Mouse (Mus musculus) forebrain, embryonic 10.5 days (tissue): ENCODE data around the gene Me1. TPM values are rescaled to one million over a fixed set of nuclear protein-coding genes. Genes with fewer than 3 reads are reported as not detected.

ENCODE experiments used
- DNase-seq: peaks from one replicate; pipeline ENCODE4 v3.0.0-alpha.2; 2017; ENCODE audit warnings: low spot score; ENCODE audit errors: extremely low spot score
- H3K27ac ChIP-seq: fragments of 300-500 bp; sonication (generic); 2 replicates; pipeline ENCODE4 v1.5.1; 2016; ENCODE audit warnings: mild to moderate bottlenecking
- H3K27me3 ChIP-seq: fragments of 300-500 bp; sonication (generic); 2 replicates; pipeline ENCODE4 v1.6.1; 2016; ENCODE audit warnings: mild to moderate bottlenecking; ENCODE audit not compliant: poor library complexity, severe bottlenecking
- H3K36me3 ChIP-seq: fragments of 300-500 bp; sonication (generic); replicated peaks from 2 replicates; pipeline ENCODE4 v1.6.1; 2016; ENCODE audit warnings: mild to moderate bottlenecking, moderate library complexity
- H3K4me1 ChIP-seq: fragments of 300-500 bp; sonication (generic); 2 replicates; pipeline ENCODE4 v1.6.1; 2016
- H3K4me3 ChIP-seq: fragments of 300-500 bp; sonication (generic); 2 replicates; pipeline ENCODE4 v1.5.1; 2016; ENCODE audit warnings: mild to moderate bottlenecking, moderate library complexity
- H3K9me3 ChIP-seq: fragments of 300-500 bp; sonication (generic); 2 replicates; pipeline ENCODE4 v1.6.1; 2016; ENCODE audit warnings: mild to moderate bottlenecking, moderate library complexity
- WGBS: fragments of 180-500 bp; shearing (Covaris S2); methylation state at CpG from one replicate; pipeline ENCODE4 v1.1.7; 2016; 5-methylcytosine and 5-hydroxymethylcytosine counted together
- polyA plus RNA-seq: library from polyadenylated mRNA; unstranded; fragments of >200 nt; fragmentation: Nextera tagmentation; extraction: Ambion mirVana; gene quantifications from 2 replicates; pipeline ENCODE4 v1.2.1, GENCODE M21; 2016

The Me1 gene
- polyA plus RNA-seq, 1 experiment from 2014 or later = 8.1 TPM

DNA sequence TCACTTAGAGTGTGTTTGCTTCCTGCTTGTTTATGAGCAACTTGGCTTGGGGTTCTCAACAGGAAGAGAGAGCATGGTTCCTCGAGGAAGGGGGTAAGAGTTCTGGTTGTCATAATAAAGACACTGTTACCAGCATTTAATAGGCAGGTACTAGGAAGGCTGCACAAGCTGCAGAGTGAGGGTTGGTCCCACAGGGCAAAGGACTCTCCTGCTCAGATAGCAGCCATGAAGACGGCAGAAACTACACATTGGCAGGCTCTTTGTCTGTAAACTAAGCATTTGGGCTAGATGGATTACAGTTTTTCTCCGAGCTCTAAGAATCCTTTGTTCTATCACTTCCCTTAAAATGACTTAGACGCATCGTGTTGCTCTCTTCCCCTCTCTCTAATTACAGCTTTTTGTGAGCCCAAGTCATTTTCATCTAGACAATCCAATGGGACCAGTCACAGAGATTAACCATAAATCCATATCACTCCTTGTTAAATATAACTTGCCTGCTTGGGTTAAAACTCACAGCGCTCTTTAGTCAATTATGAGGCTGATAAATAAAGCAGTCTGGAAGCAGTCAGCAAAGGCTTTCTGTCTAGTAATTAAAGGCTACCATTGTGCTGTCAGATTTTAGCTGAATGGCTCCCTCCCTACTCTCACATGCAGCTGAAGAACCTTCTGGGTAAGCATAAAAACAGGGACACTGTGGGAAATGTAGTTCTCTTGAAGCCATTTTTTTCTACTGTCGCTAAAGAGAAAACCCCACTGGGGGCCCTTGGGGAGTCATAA, 30.0 kb upstream of the Me1 start:
- Histone ChIP-seq H3K36me3 (no peaks in the 10 kb centered on the region), H3K9me3 (no peaks in the 10 kb centered on the region), H3K27ac (peak overlapping the region; percentile 56; the same call in 1 of the 2 replicates), H3K4me3 (no peak overlapping the region), H3K27me3 (no peaks in the 10 kb centered on the region), H3K4me1 (peaks cover 14% of the 10 kb centered on the region)
- 51% methylated on average over 7 of the region's 7 CpGs for WGBS
- no peak for DNase-seq

- no peak for DNase-seq
- H3K27me3 ChIP-seq = no peaks in the 10 kb centered on the region
Measured at GRCm38 (mm10) chr9:86725066-86725465, 29.3 kb upstream of the Me1 start.

DNA sequence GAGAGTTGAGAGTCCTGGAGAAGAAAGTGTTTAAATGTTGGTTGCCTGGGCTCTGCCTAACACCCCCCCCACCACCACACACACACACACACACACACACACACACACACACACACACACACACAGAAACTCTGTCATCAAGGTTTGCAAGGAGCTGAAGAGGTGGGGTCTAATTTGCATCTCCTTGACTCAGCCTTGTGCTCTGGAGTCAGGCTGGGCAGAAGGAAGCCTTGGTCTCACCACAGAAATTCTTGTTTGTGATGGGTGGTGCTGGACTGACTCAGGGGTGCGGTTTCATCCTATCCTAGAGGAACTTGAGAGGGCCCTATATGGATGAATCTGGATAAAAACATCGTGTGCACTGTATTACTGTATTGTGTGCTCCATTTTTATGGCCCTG, 25.0 kb upstream of the Me1 start:
- Histone ChIP-seq H3K36me3 (no peaks in the 10 kb centered on the region), H3K27ac (no peak overlapping the region), H3K9me3 (no peaks in the 10 kb centered on the region), H3K4me3 (no peak overlapping the region), H3K4me1 (peaks cover 9% of the 10 kb centered on the region), H3K27me3 (no peaks in the 10 kb centered on the region)
- WGBS = 84% methylated on average over 2 of the region's 2 CpGs
- DNase-seq = no peak

More at GRCm38 (mm10) chr9:86725066-86725465, 29.3 kb upstream of the Me1 start:
- Histone ChIP-seq H3K36me3 (no peaks in the 10 kb centered on the region), H3K27ac (no peak overlapping the region), H3K9me3 (no peaks in the 10 kb centered on the region), H3K4me3 (no peak overlapping the region), H3K4me1 (peaks cover 14% of the 10 kb centered on the region)
- WGBS = 93% methylated on average over 4 of the region's 4 CpGs

- Histone ChIP-seq H3K27me3 (no peaks in the 10 kb centered on the region), H3K4me3 (no peak overlapping the region), H3K4me1 (peaks cover 3% of the 10 kb centered on the region), H3K27ac (no peak overlapping the region), H3K36me3 (no peaks in the 10 kb centered on the region), H3K9me3 (no peaks in the 10 kb centered on the region)
- WGBS = 92% methylated on average over 5 of the region's 5 CpGs
- no peak for DNase-seq
Measured at GRCm38 (mm10) chr9:86720227-86720626, 24.5 kb upstream of the Me1 start.

DNA sequence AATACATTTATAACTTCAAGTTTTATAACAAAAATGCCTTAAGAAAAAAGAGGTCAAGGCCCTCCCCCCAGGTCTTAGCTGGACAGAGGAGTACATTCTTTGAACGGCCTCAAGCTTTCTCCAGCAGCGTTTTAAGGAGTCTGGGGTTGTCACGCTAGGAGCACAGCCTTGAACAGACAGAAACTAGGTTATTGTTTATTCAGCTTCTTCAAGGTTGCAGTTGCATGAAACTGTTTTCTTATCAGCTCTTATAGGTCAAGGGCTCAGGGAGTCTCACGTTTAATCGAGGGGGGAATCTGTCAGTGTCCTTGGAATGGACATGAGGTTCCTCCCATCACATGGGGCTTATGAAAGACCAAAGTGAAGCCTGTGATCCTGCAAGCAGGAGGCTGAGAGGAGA, 21.4 kb upstream of the Me1 start:
- Histone ChIP-seq H3K27ac (no peak overlapping the region), H3K27me3 (no peaks in the 10 kb centered on the region), H3K4me1 (peaks cover 2% of the 10 kb centered on the region; the same call in 1 of the 2 replicates), H3K9me3 (no peaks in the 10 kb centered on the region), H3K36me3 (no peaks in the 10 kb centered on the region), H3K4me3 (no peak overlapping the region)
- 81% methylated on average over 5 of the region's 5 CpGs for WGBS
- DNase-seq = no peak

DNA sequence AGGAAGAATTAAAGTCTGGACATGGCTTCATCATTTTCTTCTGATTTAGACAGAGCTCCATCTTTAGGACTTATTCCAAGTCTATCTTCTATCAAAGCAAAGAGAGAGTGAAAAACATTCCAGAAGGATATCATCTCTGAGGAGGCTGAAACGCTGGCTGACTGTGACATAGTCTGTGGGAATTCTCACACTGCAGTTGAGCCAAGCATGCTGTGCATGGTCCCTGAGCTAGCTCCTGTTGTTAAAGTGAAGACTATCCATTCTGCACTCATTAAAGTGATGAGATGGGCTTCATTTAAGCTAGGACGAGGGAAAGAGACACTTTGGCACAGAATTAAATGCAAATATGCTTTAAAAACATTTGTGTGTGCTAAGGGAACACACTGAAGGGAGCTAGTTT, 20.8 kb upstream of the Me1 start:
- H3K27me3 ChIP-seq = no peaks in the 10 kb centered on the region
- DNase-seq = no peak
- WGBS = 68% methylated on average over 2 of the region's 2 CpGs
- no peaks in the 10 kb centered on the region for H3K9me3 ChIP-seq
- H3K27ac ChIP-seq = no peak overlapping the region
- H3K36me3 ChIP-seq = no peaks in the 10 kb centered on the region
- H3K4me3 ChIP-seq = no peak overlapping the region
- peaks cover 2% of the 10 kb centered on the region; the same call in 1 of the 2 replicates for H3K4me1 ChIP-seq

GRCm38 (mm10) chr9:86714089-86714488, 18.3 kb upstream of the Me1 start:
- Histone ChIP-seq H3K36me3 (no peaks in the 10 kb centered on the region), H3K27ac (no peak overlapping the region), H3K4me1 (peaks cover 2% of the 10 kb centered on the region; the same call in 1 of the 2 replicates), H3K4me3 (no peak overlapping the region), H3K27me3 (no peaks in the 10 kb centered on the region), H3K9me3 (no peaks in the 10 kb centered on the region)
- 95% methylated on average over 3 of the region's 3 CpGs for WGBS
- DNase-seq = no peak

GRCm38 (mm10) chr9:86712648-86713047, 16.9 kb upstream of the Me1 start:
- Histone ChIP-seq H3K4me1 (no peaks in the 10 kb centered on the region), H3K36me3 (no peaks in the 10 kb centered on the region), H3K4me3 (no peak overlapping the region), H3K27ac (no peak overlapping the region), H3K9me3 (no peaks in the 10 kb centered on the region), H3K27me3 (no peaks in the 10 kb centered on the region)
- DNase-seq = no peak
- WGBS = 86% methylated on average over 2 of the region's 2 CpGs

DNA sequence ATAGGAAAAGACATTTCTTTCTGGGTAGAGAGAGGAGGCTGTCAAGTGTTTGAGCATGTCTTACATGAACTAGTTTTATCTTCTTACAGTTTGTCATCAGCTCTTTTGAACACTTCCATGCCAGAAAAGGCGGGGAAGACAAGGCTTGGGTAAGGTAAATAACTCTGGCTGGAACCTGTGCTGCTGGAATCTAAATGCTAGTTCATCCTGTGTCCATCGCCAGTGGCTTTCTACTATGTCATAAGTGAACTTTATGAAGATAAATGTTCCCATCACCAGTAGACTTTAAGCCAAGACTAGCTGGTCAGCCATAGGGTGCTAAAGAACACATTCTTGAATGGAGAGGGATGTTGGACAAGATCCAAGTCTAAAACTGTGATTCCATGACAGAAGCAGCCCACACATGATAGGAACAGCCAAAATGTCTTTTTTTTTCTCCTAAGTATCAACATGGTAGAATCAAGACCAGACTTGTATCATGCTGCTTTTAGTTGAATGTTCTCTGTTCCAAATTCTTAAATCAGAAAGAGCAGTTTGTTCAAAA, 14.4 kb upstream of the Me1 start:
- no peak for DNase-seq
- no peak overlapping the region for H3K4me3 ChIP-seq
- no peaks in the 10 kb centered on the region for H3K27me3 ChIP-seq
- H3K27ac ChIP-seq = no peak overlapping the region
- no peaks in the 10 kb centered on the region for H3K9me3 ChIP-seq
- WGBS = 90% methylated on average over 2 of the region's 2 CpGs
- H3K4me1 ChIP-seq = no peaks in the 10 kb centered on the region
- H3K36me3 ChIP-seq = no peaks in the 10 kb centered on the region

GRCm38 (mm10) chr9:86708921-86709320, 13.2 kb upstream of the Me1 start:
- Histone ChIP-seq H3K4me3 (no peak overlapping the region), H3K9me3 (no peaks in the 10 kb centered on the region), H3K4me1 (no peaks in the 10 kb centered on the region), H3K36me3 (no peaks in the 10 kb centered on the region), H3K27me3 (no peaks in the 10 kb centered on the region), H3K27ac (no peak overlapping the region)
- DNase-seq = no peak
- 82% methylated on average over 6 of the region's 6 CpGs for WGBS

DNA sequence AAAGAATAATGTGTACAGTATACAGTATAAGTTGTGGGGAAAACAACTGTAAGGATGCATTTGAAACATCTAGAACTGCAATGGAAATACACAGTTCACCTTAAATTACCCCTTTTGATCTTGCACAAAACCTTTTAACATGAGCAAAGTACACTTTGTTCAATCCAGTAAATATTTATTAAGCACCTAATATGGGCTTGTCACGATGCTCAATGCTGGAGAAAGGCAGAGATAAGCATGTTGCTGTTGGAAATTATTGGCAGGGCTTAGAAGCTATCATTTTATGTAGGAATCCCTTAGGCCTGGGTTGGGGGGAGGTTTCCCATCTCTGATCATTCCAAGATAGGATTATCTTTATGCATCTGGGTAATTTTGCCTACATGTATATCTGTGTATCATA, 11.7 kb upstream of the Me1 start:
- Histone ChIP-seq H3K27ac (no peak overlapping the region), H3K27me3 (no peaks in the 10 kb centered on the region), H3K4me1 (no peaks in the 10 kb centered on the region), H3K4me3 (no peak overlapping the region), H3K9me3 (no peaks in the 10 kb centered on the region), H3K36me3 (no peaks in the 10 kb centered on the region)
- DNase-seq = no peak
- WGBS = 77% methylated on average over 1 of the region's 1 CpGs

DNA sequence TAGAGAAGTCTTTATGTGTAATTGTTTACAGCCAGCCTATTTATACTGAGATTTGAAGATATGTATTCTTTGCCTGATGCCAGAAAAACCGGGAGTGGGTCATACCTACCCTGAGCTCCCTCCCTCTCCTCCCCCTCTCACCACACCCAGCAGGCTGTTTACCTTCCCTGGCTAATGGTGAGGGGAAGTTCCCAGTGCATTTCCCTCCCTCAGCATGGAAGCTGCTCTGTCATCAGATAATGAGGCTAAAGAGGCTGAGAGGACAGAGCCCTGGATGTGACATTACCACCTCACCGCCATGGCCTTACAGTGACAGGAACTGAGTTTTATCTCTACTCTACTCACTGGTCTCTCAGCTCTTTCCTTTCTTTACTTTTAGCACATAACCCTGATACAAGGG, 6.1 kb upstream of the Me1 start:
- WGBS = 25% methylated on average over 2 of the region's 2 CpGs
- Histone ChIP-seq H3K36me3 (no peaks in the 10 kb centered on the region), H3K27me3 (peaks cover 5% of the 10 kb centered on the region), H3K4me3 (no peak overlapping the region), H3K4me1 (peaks cover 3% of the 10 kb centered on the region), H3K27ac (no peak overlapping the region), H3K9me3 (no peaks in the 10 kb centered on the region)
- no peak for DNase-seq

GRCm38 (mm10) chr9:86701264-86701663, 5.5 kb upstream of the Me1 start:
- Histone ChIP-seq H3K36me3 (no peaks in the 10 kb centered on the region), H3K27ac (no peak overlapping the region), H3K9me3 (no peaks in the 10 kb centered on the region), H3K4me3 (no peak overlapping the region), H3K27me3 (peaks cover 11% of the 10 kb centered on the region), H3K4me1 (peaks cover 3% of the 10 kb centered on the region)
- WGBS = 29% methylated on average over 5 of the region's 5 CpGs
- no peak for DNase-seq
